Mouse (Mus musculus) left cerebral cortex, postnatal 36 days (tissue): ENCODE measurements around the gene Gm49486. TPM values are rescaled to one million over a fixed set of nuclear protein-coding genes. Genes with fewer than 3 reads are reported as not detected.

Experiments
- DNase-seq, 2 experiments: peaks; one replicate each; pipeline ENCODE4 v3.0.0; 2021 to 2022; ENCODE audit warnings: low spot score in 2 of 2, mixed read lengths in 1 of 2
- intact Hi-C: fragments of 180-260 bp; cut with DNase I; formaldehyde crosslinking; loops from one replicate; pipeline ENCODE4 v1.15.1; 2025
- total RNA-seq, 2 experiments: library from RNA; stranded (reverse); gene quantifications; 2 replicates each; pipeline ENCODE4 v1.2.3; 2021

Gm49486 gene
- total RNA-seq, 2 experiments from 2014 or later, result 0.20 to 1.2 TPM

- intact Hi-C loops, result no loop called here
These were observed 33.7 kb downstream of the Gm49486 start for GRCm38 (mm10) chr15:79262786-79263309.

GRCm38 (mm10) chr15:79263726-79264125 is 34.5 kb downstream of the Gm49486 start:
- no peak for DNase-seq
- intact Hi-C loops, result no loop called here

More at GRCm38 (mm10) chr15:79262786-79263309, 33.7 kb downstream of the Gm49486 start:
- no peak for DNase-seq

GRCm38 (mm10) chr15:79265384-79265783 is 36.2 kb downstream of the Gm49486 start:
- intact Hi-C loops, result no loop called here
- no peak for DNase-seq

- intact Hi-C loops, result no loop called here
- DNase-seq, result no peak
These were observed 39.3 kb downstream of the Gm49486 start for GRCm38 (mm10) chr15:79268521-79268920.

GRCm38 (mm10) chr15:79270317-79271123 is 41.3 kb downstream of the Gm49486 start:
- DNase-seq, result peak; percentile 33 to 49
- intact Hi-C loops, result no loop called here

GRCm38 (mm10) chr15:79271124-79271746 is 42.0 kb downstream of the Gm49486 start:
- DNase-seq, result peak in 1 of 2 experiments; percentile 30
- intact Hi-C loops, result no loop called here

GRCm38 (mm10) chr15:79273020-79273419 is 43.8 kb downstream of the Gm49486 start:
- no peak for DNase-seq
- intact Hi-C loops, result no loop called here

- DNase-seq, result no peak
- intact Hi-C loops, result no loop called here
These were observed 48.5 kb downstream of the Gm49486 start for GRCm38 (mm10) chr15:79277728-79278127.

GRCm38 (mm10) chr15:79280209-79280608 is 51.0 kb downstream of the Gm49486 start:
- intact Hi-C loops, result no loop called here
- no peak for DNase-seq

GRCm38 (mm10) chr15:79280850-79281249 is 51.7 kb downstream of the Gm49486 start:
- intact Hi-C loops, result no loop called here
- DNase-seq, result no peak

GRCm38 (mm10) chr15:79281389-79281788 is 52.2 kb downstream of the Gm49486 start:
- intact Hi-C loops, result no loop called here

GRCm38 (mm10) chr15:79282434-79282833 is 53.2 kb downstream of the Gm49486 start:
- DNase-seq, result no peak
- intact Hi-C loops, result no loop called here

More at GRCm38 (mm10) chr15:79281389-79281788, 52.2 kb downstream of the Gm49486 start:
- no peak for DNase-seq

- intact Hi-C loops, result no loop called here
- no peak for DNase-seq
These were observed 54.2 kb downstream of the Gm49486 start for GRCm38 (mm10) chr15:79283371-79283770.

- intact Hi-C loops, result no loop called here
These were observed 56.2 kb downstream of the Gm49486 start, which contains the start of gene Baiap2l2 for GRCm38 (mm10) chr15:79285399-79285798. Gene Baiap2l2 (minus strand): TSS chr15:79285537.

GRCm38 (mm10) chr15:79286141-79286540 is 57.0 kb downstream of the Gm49486 start:
- DNase-seq, result no peak
- intact Hi-C loops, result no loop called here

More at GRCm38 (mm10) chr15:79285399-79285798, 56.2 kb downstream of the Gm49486 start, which contains the start of gene Baiap2l2:
- no peak for DNase-seq

- intact Hi-C loops, result no loop called here
- DNase-seq, result no peak
These were observed 57.9 kb downstream of the Gm49486 start for GRCm38 (mm10) chr15:79287091-79287490.

GRCm38 (mm10) chr15:79288387-79288786 is 59.2 kb downstream of the Gm49486 start:
- DNase-seq, result no peak
- intact Hi-C loops, result no loop called here

- no peak for DNase-seq
- intact Hi-C loops, result no loop called here
These were observed 60.2 kb downstream of the Gm49486 start for GRCm38 (mm10) chr15:79289441-79289840.

- DNase-seq, result no peak
- intact Hi-C loops, result no loop called here
These were observed 61.1 kb downstream of the Gm49486 start for GRCm38 (mm10) chr15:79290340-79290739.

GRCm38 (mm10) chr15:79292779-79293178 is 63.6 kb downstream of the Gm49486 start:
- intact Hi-C loops, result no loop called here
- no peak for DNase-seq

GRCm38 (mm10) chr15:79298553-79298952 is 69.4 kb downstream of the Gm49486 start:
- no peak for DNase-seq
- intact Hi-C loops, result no loop called here
